Mouse (Mus musculus) kidney, adult 2 months (tissue): Measurements from ENCODE around the gene Evc2.

Experiments used
- CTCF ChIP-seq: fragments of 200-500 bp; conservative IDR thresholded peaks from 2 replicates; pipeline ENCODE4 v1.5.1; 2011; ENCODE audit warnings: low read depth, mild to moderate bottlenecking, control low read depth, low read length, moderate library complexity, mixed read lengths; ENCODE audit not compliant: insufficient read depth, insufficient read length
- POLR2A ChIP-seq: fragments of 200-500 bp; IDR thresholded peaks from one replicate; pipeline ENCODE4 v1.6.1; 2011; ENCODE audit warnings: low read depth, low read length, control low read depth

GRCm38 (mm10) chr5:37336485-37337105, 1.7 kb upstream of the Evc2 start, which contains the start of gene Evc:
- no peak for TF ChIP-seq CTCF
- TF ChIP-seq POLR2A: no peak
